Mouse (Mus musculus) thymus, adult 2 months (tissue): Measurements from ENCODE around the gene Gm9803. TPM values are rescaled to one million over a fixed set of nuclear protein-coding genes. Genes with fewer than 3 reads are reported as not detected.

Source experiments
- DNase-seq: peaks from one replicate; pipeline ENCODE4 v3.0.0; 2021
- H3K27ac ChIP-seq: fragments of 200-500 bp; 2 replicates; pipeline ENCODE4 v1.5.1; 2012; ENCODE audit warnings: low read length, control low read depth; ENCODE audit not compliant: control insufficient read depth, insufficient read depth
- H3K27me3 ChIP-seq: fragments of 200-500 bp; 2 replicates; pipeline ENCODE4 v1.6.1; 2012; ENCODE audit warnings: mild to moderate bottlenecking, low read length, moderate library complexity, mixed read lengths; ENCODE audit not compliant: control insufficient read depth, insufficient read depth
- H3K36me3 ChIP-seq: fragments of 200-500 bp; 2 replicates; pipeline ENCODE4 v1.6.1; 2012; ENCODE audit warnings: mild to moderate bottlenecking, low read length, moderate library complexity; ENCODE audit not compliant: control insufficient read depth, insufficient read depth
- H3K4me1 ChIP-seq: fragments of 200-500 bp; replicated peaks from 2 replicates; pipeline ENCODE4 v1.6.1; 2012; ENCODE audit warnings: low read length; ENCODE audit not compliant: control insufficient read depth, insufficient read depth
- H3K4me3 ChIP-seq: fragments of 200-500 bp; 2 replicates; pipeline ENCODE4 v1.5.1; 2012; ENCODE audit warnings: mild to moderate bottlenecking, low read length, control low read depth, moderate library complexity; ENCODE audit not compliant: control insufficient read depth, insufficient read depth
- CTCF ChIP-seq: fragments of 200-500 bp; IDR thresholded peaks from 2 replicates; pipeline ENCODE4 v1.5.1; 2012; ENCODE audit warnings: mild to moderate bottlenecking, control low read depth, low read length, moderate library complexity, borderline replicate concordance; ENCODE audit not compliant: control insufficient read depth, poor library complexity, insufficient read depth; ENCODE audit errors: extremely low read depth
- POLR2A ChIP-seq: fragments of 200-500 bp; IDR thresholded peaks from 2 replicates; pipeline ENCODE4 v1.6.1; 2012; ENCODE audit warnings: mild to moderate bottlenecking, low read length, control low read depth, moderate library complexity; ENCODE audit not compliant: control insufficient read depth, poor library complexity, insufficient read depth; ENCODE audit errors: extremely low read depth
- WGBS: fragments of 180-500 bp; shearing (Covaris S2); methylation state at CpG from one replicate; pipeline ENCODE4 v1.1.7; 2018; 5-methylcytosine and 5-hydroxymethylcytosine counted together
- polyA plus RNA-seq: library from polyadenylated mRNA; depleted of rRNA; stranded (reverse); fragments of >200 nt; gene quantifications from 2 replicates; pipeline ENCODE4 v1.2.3, GENCODE M21; 2012

The Gm9803 gene
- polyA plus RNA-seq, 1 experiment = 155 TPM

DNA sequence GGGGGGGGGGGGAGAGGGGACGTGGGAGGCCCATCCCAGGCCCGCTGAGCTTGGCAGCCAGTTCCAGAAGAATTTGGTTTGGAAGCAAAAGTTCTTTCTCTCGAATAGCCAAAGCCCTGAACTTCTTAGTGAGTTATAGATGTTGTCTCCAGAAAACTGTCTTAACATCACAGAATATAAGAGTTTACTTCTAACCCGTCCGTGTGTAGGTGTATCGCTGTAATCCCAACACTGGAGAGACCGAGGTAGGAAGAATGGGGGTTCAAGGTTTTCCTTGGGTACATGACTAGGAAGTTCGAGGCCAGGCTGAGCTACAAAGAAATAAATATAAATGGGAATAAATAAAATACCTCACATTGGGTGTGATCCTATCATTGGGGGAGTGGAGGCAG is 17.3 kb downstream of the Gm9803 start:
- H3K4me3 ChIP-seq = no peak overlapping the region
- TF ChIP-seq POLR2A (no peak), CTCF (no peak)
- peaks cover 2% of the 10 kb centered on the region for H3K4me1 ChIP-seq
- 45% methylated on average over 7 of the region's 8 CpGs for WGBS
- DNase-seq = no peak
- H3K36me3 ChIP-seq = no peaks in the 10 kb centered on the region
- H3K27ac ChIP-seq = no peak overlapping the region
- no peaks in the 10 kb centered on the region for H3K27me3 ChIP-seq

DNA sequence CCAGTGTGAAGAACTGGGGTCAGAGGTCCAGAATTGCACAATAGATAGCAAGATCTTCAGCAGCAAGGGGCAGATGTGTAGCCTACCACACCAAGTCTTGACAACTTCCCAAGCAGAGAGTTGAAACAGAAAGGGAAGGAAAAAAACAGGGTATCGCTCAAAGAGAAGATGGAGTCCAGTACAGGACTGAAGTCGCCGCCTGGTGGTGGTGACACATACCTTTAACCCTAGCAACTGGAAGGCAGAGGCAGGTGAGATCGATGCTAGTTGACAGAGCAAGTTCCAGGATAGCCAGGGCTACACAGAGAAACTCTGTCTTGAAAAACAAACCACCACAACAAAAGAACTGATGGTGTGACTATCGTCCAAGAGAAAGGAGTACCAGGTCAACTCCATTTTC is 25.5 kb downstream of the Gm9803 start:
- WGBS = 78% methylated on average over 5 of the region's 5 CpGs
- H3K27ac ChIP-seq = no peak overlapping the region
- no peaks in the 10 kb centered on the region for H3K27me3 ChIP-seq
- TF ChIP-seq POLR2A (no peak), CTCF (no peak)
- no peaks in the 10 kb centered on the region for H3K4me1 ChIP-seq
- DNase-seq = no peak
- H3K4me3 ChIP-seq = no peak overlapping the region
- H3K36me3 ChIP-seq = no peaks in the 10 kb centered on the region

DNA sequence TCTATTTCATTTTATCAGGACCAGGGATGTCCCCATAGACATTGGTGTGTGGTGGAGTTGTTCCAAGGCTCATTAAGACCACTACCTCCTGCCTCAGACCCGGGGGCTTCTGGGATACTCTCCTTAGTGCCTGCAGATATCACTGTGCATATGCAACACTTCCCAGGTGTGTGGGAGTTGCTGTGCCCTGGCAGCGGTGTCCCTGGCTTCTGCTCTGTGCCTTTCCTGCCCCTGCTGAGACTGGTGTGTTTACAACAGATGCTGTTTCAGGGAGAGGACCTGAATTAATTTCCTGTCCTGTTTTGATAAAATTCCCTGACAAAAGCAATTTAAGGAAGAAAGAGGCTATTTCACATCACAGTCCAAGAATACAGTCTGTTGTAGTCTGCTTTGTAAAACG is 27.0 kb downstream of the Gm9803 start:
- no peak for DNase-seq
- no peaks in the 10 kb centered on the region for H3K27me3 ChIP-seq
- H3K36me3 ChIP-seq = no peaks in the 10 kb centered on the region
- TF ChIP-seq CTCF (no peak), POLR2A (no peak)
- H3K4me3 ChIP-seq = no peak overlapping the region
- WGBS = 70% methylated on average over 3 of the region's 3 CpGs
- no peak overlapping the region for H3K27ac ChIP-seq
- no peaks in the 10 kb centered on the region for H3K4me1 ChIP-seq

DNA sequence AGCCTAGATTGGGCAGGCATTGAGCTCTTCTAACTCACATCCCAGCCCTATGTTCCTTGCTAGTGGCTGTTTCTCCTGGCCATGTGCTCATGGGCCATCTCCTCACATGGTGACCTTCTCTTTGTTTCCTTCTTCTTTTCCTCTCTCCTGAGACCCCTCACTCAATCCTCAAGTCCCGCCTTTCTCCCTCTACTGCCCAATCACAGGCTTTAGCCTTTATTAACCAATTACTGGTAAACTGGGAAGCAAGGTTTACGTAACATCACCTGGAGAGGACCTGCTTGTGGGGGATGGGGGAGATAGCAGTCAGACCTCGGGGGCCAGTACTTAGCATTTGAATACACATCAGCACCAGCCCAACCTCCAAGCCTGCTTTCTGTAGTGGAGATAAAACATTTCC is 27.5 kb downstream of the Gm9803 start:
- 76% methylated on average over 3 of the region's 3 CpGs for WGBS
- no peak overlapping the region for H3K4me3 ChIP-seq
- H3K4me1 ChIP-seq = no peaks in the 10 kb centered on the region
- TF ChIP-seq CTCF (no peak), POLR2A (no peak)
- H3K27ac ChIP-seq = no peak overlapping the region
- H3K36me3 ChIP-seq = no peaks in the 10 kb centered on the region
- H3K27me3 ChIP-seq = no peaks in the 10 kb centered on the region
- no peak for DNase-seq

DNA sequence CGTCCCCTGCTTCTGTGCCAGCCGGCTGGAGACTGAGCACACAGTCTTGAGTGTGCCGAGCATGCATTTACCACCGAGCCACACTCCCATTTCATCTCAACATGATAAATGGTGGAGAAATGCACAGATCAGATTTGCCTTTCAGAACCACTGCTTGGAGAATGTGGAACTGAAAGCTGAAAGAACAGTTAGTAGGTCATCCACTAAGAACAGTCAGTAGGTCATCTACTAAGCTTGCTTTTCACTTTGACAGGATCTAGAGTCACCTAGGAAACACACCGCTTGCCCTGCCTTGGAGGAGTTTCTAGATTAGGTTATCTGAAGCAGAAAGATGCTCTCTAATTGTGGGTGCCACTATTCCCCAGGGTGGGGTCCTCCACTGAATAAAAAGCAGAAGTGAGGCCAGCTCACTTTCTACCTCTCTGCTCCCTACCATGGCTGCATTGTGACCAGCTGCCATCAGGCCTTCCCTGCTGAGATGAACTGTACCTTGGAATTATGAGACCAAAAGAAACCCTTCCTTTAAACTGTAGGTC is 33.8 kb downstream of the Gm9803 start:
- Histone ChIP-seq H3K36me3 (no peaks in the 10 kb centered on the region), H3K4me3 (no peak overlapping the region), H3K4me1 (no peaks in the 10 kb centered on the region), H3K27ac (no peak overlapping the region), H3K27me3 (no peaks in the 10 kb centered on the region)
- TF ChIP-seq CTCF (no peak), POLR2A (no peak)
- 86% methylated on average over 5 of the region's 5 CpGs for WGBS
- DNase-seq = no peak

DNA sequence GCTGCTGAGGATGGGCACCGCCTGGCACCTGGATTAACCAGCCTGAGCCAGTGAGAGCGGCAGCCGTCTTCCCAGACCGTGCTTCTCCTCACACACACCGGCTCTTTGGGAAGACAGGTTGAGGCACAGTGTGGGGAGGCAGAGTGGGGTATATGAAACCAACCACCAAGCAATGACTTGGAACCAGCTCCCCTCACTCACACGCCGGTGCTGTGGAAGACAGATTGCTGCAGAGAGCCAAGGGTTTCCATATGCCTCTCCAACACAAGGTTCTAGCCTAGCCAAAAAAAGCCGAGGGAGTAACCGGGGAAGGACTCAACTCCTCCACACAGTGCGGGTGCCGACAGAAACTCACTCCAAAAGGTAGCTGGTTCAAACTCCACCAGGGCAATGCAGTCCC is 35.4 kb downstream of the Gm9803 start:
- Histone ChIP-seq H3K27me3 (no peaks in the 10 kb centered on the region), H3K27ac (no peak overlapping the region), H3K36me3 (no peaks in the 10 kb centered on the region), H3K4me3 (no peak overlapping the region), H3K4me1 (no peaks in the 10 kb centered on the region)
- TF ChIP-seq CTCF (no peak), POLR2A (no peak)
- WGBS = 94% methylated on average over 11 of the region's 11 CpGs
- DNase-seq = no peak

DNA sequence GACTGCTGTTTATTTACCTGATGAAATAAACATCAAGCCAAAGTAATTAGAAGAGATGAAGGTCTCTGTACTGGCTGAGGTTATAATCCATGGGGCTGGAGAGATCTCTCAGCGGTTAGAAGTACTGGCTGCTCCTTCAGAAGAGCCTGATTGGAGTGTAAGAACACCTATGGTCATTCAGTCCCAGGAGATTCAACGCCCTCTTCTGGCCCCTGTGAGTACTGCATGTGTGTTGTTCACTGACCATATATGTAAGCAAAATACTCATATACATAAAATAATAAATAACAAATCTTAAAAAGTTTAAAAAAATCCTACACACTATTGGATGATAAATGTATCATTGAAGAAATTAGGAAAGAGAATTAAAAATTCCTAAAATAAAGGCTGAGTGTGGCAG is 36.9 kb downstream of the Gm9803 start:
- TF ChIP-seq POLR2A (no peak), CTCF (no peak)
- WGBS = 53% methylated on average over 2 of the region's 2 CpGs
- Histone ChIP-seq H3K27me3 (no peaks in the 10 kb centered on the region), H3K4me3 (no peak overlapping the region), H3K4me1 (no peaks in the 10 kb centered on the region), H3K27ac (no peak overlapping the region), H3K36me3 (no peaks in the 10 kb centered on the region)
- no peak for DNase-seq
